Mouse (Mus musculus): Measurements from ENCODE around the gene Sf3b3.

DNA sequence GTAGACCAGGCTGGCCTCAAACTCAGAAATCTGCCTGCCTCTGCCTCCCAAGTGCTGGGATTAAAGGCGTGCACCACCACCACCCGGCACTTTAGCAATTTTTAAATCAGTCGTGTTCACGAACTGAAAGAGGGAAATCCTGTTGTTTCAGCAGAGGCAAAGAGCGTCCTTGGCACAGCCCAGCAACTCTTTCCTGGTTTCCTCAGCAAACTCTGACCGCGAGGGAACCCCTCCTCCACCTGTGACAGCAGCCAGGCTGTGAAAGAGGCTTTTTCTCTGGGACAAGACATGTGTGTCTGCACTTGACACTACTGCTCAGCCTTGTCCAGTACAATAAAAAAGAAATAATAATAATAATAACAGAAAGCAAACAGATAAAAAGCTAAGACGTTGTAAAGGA lies 59.7 kb downstream of the Sf3b3 start:
- TF ChIP-seq CTCF (IDR thresholded peaks at IDR 0.05; ENCODE audit: borderline replicate concordance, control insufficient read depth, extremely low read depth, insufficient read depth, low read length, poor library complexity) (no peak), POLR2A (IDR thresholded peaks at IDR 0.05; ENCODE audit: control insufficient read depth, extremely low read depth, insufficient read depth, low read length, poor library complexity) (no peak)
